Mouse (Mus musculus): Measurements from ENCODE around the gene Pgam5.

DNA sequence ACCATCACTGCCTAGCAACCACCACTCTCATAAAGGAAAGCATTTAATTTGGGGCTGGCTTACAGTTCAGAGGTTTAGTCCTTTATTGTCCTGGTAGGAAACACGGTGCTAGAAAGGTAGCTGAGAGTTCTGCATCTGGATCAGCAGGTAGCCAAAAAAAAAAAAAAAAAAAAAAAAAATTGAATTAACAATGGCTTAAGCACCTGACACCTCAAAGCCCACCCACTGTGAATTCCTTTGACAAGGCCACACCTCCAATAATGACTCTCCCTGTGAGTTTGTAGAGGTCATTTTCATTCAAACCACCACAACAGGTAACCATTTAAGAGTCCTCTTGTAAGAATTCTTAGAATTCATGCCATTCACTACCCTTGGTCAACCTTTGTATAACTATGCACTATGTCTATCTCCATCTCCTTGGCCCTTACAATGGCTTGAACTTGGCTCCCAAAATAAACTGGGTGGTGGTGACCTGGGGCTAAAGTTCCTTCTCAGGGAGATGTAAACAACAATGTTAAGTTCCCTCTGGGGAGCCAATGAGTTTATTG is 42.3 kb downstream of the Pgam5 start:
- TF ChIP-seq CTCF (IDR thresholded peaks at IDR 0.05; ENCODE audit: extremely low read depth, insufficient read length, insufficient replicate concordance, low read depth, low read length) = no peak
- no peak for TF ChIP-seq POLR2A (IDR thresholded peaks at IDR 0.05; ENCODE audit: low read depth, low read length)

Data from small intestine, adult 2 months (tissue).